Mouse (Mus musculus) fibroblast of lung, adult 2 months (primary cell): Measurements from ENCODE around the gene Pakap.

Source experiments
- DNase-seq: peaks from one replicate; pipeline ENCODE4 v3.0.0-alpha.2; 2011; ENCODE audit warnings: low read depth

Pakap gene

DNA sequence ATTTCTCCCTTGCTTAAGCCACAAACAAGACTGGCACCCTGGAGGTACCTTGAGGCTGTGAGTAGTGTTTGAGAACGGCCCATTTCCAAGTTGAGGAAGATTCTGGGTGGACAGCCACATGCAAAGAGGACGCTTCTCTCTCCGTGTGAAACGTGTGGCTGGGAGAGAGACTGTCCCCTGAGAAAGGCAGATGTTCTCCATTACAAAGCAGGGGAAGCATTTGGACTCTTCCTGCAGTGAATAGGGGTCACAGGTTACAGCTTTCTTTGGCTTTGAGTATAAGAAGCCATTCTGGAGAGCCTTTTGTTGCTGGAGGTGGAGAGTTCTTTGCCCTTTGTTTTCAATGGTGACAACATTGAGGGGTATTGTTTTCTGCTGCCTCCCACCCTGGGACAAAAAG lies 197.8 kb downstream of the Pakap start:
- DNase-seq, result no peak

DNA sequence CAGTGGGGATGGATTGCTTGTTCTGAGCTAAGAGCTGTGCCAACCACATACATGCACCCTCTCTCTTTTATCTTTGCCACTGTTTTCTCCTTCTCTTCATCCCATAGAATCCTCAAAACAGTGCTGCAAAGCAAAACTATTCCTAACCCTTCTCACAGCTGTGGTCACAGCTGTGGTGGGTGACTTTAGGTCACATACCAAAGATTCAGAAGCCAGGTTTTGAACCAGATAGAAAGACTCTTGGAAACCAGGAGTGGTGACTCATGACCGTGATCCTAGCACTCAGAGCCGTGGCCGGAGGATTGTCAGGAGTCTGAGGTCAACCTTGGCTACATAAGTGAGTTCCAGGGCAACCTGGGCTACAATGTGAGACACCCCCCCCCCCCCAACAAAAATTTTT lies 201.0 kb downstream of the Pakap start:
- no peak for DNase-seq

DNA sequence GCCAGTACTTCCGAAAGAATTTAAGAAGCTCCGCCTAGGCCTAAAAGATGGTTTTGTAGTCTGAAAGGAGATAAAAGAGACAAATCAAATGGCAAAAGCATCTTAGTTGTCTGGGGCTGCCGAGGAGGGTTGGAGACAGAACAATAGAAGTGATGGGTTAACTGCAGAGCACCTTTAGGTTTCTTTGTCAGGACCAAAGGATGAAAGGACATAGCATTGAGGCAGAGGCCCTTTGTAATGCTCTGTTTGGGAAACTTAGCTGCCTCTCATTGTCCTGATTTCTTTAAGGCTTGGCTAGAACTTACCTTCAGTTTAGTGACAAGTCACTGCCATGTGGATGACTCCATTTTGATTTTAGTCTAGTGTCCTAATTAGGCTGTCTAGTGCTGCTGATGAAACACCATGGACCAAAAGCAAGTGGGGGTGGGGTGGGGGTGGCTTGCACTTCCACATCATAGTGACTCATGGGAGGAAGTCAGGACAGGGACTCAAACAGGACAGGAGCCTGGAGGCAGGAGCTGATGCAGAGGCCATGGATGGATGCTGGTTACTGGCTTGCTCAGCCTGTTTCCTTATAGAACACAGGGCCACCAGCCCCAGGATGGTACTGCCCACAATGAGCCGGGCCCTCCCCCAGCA lies 202.3 kb downstream of the Pakap start:
- no peak for DNase-seq

DNA sequence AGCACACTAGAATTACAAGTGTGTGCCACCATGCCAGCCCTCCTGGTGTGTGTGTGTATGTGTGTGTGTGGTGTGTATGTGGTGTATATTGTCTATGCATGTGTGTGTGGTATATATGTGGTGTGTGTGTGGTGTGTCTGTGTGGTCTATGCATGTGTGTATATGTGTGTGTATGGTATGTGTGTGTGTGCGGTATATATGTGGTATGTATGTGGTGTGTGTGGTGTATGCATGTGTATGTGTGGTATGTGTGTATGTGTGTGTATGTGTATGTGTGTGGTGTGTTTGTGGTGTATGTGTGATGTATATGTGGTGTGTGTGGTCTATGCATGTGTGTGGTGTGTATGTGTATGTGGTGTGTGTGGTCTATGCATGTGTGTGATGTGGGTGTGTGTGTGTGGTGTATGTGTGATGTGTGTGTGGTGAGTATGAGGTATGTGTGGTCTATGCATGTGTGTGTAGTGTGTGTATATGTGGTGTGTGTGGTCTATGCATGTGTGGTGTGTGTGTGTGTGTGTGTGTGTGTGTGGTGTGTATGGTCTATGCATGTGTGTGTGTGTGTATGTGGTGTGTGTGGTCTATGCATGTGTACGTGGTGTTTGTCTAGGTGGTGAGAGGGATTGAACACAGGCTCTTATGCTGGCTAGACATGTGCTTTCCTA lies 203.7 kb downstream of the Pakap start:
- DNase-seq, result no peak

DNA sequence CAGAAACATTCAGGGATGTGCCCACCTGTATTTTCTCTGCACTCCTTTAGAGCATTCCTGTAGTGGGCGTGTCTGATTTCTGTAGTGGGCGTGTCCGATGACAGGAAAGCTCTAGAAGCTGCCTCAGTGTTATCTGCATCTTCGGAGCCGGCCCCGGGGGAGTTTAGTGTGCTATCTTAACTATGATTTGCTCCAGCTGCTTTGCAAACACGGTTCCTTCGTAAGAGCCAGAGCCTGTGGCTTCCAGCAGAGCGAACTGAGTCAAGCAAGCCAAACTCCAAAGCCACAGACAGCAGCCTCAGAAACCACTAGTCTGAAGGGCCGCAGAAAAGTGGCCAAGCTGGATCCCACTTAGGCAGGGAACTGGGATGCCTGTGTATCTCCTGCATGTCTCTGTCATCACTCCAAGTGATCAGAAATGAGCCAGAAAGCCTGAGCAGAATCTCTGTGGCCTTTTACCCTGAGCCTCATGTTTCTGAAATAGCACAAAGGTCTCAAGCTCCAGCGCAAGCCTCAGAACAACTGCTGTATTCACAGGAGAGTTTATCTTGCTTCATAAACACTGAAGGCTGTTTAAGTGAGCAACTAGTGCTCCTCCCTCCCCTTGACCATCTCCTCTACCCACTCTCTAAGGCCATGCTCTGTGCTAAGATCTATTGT lies 205.0 kb downstream of the Pakap start:
- DNase-seq, result no peak

DNA sequence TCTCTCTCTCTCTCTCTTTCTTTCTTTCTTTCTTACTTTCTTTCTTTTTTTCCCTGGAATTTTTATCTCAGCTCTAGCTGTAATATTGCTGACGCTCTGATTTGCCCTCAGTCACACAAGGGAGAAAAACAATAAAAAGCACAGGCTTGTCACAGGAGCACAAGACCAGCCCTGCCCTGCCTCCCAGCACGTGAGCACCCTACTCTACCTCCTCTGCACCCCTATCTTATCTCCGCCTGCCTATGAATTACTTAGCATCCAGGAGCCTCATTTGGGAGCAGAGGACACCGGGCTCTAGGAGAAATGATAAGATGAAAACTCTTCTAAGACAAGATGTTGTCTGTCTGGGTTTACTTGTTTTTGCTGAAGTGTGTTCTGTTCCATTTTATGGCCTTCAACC lies 206.5 kb downstream of the Pakap start:
- DNase-seq, result no peak

DNA sequence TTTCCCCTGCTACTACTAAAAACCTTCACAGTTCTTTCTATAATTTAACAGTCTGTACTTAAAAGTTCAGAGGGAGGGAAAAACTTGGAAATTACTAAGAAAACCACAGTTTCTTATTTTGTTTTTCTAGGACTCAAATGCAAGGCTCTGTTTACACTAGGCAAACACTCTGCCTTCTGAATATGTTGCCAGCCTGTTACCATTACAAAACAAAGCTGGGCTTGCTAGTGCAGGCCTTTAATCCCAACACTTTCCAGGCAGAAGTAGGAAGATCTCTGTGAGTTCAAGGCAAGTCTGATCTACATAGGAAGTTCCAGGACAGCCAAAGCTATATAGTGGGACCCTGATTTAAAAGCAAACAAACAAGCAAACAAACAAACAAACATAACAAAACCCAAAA lies 207.6 kb downstream of the Pakap start:
- DNase-seq, result no peak

DNA sequence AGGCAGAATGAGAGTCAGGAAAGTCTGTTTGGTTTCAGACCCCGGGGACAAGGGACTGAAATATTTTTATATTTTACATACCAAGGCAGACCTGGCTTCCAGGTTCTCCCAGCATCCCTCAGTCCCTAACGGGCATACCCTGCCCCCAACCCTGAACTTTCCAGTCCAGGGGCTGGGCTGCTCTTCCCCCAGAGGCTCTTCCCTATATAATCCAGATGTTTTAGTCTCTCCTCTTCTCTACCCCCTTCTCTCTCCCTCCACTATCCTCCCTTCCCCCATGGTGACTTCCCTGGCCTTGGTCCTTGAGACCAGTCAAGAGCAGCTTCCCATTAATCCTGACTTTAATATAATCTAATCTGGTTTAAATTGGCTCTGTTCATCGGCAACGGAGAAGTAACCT lies 212.4 kb downstream of the Pakap start:
- DNase-seq, result no peak

DNA sequence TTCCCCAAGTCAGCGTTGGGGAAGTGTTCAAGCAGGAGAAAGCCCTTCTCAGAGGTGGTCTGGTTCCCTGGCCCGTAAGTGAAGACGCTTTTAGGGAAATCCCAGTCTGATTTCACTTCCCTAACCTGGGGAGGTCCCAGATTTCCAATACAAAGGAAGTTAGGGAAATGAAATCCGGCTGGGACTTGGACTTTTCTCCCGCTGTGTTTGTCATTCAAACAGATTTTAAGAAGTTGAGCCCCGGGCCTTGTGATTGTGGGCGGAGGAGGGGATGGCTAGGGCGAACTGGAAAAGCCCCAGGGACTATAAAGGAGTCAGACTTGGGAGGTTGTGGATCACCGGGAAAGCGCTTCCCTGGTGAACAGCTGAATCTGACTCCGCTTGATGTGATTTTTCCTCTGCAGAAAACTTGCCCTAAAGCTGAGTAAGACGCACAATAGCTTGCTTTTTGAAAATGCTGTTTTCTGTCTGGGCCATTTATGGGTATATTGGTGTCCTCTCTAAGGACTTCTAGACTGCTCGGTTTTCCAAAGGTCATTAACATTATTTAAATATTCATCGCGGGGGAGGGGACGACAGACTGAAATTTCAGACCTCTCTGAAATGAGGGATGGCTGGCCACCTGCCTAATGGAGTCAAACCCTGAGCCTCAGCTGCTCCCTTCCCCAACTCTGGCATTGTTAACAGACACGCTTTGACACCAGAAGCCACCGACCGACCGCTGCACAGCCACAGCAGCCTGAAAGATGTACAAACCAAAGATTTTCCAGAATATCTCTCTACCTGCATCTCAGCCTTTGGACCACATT lies 213.1 kb downstream of the Pakap start:
- DNase-seq, result no peak

DNA sequence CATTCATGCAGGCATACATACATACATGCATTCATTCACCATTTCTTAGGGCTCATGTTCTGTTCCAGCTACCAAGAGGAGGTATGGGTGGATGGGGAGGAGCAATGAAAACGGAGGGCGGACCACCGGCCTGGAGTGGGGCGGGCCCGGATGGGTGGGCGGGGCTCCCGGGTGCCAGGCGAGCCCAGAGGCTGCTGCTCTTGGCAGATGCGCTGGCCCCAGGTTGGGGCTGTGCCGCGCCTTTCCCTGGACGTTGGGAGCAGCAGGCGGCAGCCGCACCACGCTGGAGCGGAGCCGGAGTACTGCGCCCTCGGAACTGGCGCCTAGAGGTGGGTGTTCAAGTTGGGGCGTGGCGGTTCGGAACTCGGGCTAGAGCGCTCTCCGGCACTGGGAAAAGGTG lies 214.0 kb downstream of the Pakap start:
- DNase-seq, result no peak

DNA sequence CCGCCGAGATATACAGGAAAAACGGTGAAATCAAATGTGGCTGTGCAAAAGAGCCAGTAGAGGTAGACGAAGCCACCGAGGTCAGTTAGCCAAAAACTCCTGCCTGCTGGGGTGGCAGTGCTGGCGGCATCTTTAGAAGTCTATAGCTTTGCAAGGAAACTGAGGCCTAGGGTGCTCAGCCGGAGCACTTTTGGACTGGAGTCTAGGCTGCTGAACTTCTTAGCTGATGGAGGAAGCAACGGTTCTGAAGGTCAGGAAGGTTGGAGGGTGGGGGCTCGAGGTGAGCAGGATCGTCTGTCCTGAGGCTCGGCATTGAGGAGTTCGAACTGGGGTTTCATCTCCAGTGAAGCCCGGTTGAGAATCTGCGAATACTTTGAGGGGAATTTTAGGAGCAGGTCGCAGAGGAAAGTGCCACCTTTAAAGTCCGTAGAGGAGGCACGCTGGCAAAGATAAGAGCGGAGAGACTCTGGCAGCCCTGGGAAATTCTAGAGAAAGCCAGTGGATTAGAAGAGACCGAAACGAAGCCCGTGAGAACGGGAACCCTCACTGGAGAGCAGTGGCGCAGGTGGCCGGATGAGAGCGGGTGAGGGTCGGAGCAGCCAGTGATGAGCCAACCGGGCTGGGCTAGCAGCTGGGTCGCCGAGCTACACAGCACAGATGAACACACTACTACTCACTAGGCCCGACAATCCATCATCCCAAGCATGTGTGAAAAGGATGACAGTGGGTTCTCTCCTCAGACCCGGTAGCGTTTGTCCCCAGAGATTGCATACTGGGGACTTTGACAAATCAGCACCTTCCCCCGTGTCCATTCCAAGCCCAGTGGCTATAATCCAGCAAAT lies 214.8 kb downstream of the Pakap start:
- no peak for DNase-seq

DNA sequence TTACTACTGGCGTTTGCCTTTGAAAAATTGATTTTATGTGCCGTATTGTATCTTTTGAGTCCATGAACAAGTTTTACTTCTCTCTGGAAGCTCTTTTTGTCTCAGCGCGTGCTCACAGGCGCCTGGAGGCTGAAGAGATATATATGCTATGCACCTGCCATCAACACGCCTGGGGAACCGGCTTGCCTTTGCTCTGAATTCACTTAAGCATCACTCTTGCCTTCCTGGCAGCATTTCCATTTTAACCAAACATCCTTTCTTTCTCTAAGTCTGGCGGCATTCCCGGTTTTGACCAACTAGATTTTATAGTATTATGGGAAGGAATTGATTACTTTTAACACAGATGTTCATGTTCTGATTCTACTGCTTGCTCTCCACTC lies 215.4 kb downstream of the Pakap start:
- DNase-seq, result no peak

DNA sequence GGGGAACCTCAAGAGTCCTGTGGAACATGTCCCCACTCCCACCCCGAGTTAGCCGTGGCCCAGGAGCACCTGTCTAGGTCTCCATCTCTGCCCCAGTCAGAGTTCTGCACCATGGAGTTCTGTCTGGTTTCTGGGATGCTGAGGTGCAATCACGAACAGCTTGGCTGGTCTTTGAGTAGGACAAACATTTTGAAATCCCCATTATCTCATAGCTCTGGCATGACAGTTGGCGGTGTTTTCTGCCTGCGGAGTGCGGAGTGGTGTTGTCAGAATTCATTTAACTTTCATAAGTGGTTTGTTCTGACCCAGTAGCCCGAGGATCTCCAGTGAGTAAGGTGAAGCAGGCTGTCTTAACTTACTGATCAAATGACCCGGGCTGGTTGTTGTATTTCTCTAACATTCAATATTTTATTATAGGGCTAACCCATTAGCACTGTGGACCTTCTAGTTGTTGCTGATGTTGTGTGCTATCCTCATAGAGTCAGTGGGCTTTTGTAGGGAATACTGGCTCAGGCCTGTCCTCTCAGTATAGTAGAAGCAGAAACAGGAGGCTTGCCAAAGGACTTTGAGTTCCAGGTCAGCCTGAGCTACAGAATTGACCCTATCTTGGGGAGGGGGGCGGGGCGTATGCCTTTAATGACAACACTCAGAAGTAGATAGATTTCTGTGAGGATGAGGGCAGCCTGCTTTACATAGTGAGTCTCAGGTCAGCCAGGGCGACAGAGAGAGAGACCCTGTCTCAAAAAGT lies 216.0 kb downstream of the Pakap start:
- peak; percentile 73 for DNase-seq

DNA sequence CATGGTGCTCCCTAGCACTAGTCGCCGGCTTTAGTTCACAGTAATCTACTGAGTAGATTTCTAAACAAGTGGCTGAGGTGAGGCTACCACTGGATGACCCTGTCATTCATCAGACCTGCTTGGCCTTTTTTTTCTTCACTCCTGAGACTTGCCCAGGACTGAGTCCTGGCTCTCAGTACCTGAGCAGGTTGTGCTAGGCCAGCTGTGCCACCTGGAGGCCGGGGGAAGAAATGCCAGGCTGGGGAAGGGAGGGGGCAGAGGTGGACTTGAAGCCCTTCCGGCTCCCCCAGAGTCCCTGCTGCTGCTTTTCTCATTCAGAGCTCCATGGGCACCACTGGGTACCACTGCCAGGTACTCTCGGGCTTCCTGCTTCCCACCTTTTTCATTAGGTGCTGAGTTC lies 220.7 kb downstream of the Pakap start:
- DNase-seq, result no peak

DNA sequence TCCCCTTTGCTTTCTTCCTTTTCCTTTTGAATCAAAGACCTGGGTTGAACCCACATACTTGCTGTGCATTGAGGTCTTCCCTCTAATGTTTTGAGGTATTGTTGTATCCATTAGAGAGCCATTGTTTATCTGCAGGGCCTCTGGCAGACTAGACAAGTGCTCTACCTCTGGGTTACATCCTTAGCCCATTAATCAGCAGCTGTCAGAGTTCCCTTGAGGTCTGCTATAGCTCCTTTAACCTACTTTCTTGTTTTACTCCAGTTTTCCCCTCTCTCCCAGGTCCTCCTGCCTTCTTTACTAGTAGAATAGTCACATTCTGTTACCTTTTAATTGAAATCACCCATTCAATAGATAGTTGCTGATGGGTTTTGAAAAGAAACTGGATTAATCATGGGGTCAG lies 221.1 kb downstream of the Pakap start:
- no peak for DNase-seq

DNA sequence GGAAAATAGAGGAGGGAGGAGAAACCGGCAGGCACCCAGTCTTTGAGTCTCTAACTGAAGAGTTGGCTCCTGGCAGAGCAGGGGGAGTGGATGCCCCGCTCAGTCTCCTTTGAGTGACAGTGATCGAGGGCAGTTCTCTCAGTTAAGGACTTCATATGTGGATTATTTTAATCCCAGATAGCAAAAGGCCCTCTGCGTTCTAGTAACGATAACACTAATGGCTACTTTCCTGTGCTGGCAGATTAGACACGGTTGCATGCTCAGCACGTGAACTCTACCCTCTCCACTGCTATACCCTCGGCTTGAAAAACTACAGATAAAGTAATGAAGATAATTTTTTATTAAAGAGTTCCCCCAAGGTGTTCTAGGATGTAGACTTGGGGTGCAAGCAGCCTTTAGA lies 226.0 kb downstream of the Pakap start:
- DNase-seq, result no peak

DNA sequence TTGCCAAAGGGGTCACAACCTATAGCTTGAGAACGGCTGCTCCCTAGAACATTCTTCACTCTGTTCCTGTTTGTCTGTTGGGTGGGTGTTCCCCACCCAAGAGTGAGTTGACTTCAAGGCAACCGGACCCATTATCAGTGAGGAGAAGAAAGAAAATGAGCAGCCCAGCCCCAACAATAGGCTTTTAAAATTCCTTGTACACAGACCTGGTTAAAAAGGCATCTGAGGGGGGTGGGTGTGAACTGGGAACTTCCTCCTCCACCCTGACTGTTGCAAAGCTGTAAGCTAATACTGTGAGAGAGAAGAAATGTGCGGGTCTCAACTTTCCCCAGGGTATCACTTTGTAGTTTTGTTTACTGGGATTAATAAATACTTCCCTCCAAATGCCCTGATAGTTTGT lies 226.6 kb downstream of the Pakap start:
- no peak for DNase-seq

DNA sequence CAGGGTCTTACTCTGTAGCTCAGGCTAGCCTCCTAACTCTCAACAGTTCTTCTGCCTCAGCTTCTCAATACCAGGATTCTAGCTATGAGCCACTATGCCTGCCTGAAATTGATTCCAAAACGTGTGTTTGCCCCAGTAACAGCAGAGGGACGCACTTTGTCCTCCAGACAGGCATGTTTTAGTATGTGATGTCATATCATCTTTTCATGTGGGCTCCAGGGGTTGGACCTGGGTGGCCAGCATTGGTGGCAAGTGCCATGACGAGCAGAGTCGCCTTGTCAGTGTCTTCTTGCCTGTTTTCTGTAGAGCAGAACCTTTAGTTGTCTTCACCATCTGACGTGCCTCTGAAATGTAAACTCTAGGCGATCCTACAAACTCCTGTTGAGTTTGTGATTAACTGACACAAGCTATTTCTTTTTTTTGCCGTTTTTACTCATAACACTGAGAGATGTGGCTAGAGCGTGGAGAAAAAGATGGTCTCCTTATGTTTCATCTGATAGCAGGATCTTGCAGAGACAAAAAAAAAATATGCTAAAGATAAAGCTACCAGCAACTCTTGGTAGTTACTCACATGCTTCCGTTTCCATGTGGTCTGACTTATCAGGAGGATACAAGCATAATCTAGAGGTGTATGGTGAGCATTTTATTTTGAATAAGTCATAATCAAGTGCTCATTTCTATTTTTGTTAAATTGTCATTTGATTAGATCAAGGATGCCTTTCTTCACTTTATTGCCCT lies 229.7 kb downstream of the Pakap start:
- no peak for DNase-seq

DNA sequence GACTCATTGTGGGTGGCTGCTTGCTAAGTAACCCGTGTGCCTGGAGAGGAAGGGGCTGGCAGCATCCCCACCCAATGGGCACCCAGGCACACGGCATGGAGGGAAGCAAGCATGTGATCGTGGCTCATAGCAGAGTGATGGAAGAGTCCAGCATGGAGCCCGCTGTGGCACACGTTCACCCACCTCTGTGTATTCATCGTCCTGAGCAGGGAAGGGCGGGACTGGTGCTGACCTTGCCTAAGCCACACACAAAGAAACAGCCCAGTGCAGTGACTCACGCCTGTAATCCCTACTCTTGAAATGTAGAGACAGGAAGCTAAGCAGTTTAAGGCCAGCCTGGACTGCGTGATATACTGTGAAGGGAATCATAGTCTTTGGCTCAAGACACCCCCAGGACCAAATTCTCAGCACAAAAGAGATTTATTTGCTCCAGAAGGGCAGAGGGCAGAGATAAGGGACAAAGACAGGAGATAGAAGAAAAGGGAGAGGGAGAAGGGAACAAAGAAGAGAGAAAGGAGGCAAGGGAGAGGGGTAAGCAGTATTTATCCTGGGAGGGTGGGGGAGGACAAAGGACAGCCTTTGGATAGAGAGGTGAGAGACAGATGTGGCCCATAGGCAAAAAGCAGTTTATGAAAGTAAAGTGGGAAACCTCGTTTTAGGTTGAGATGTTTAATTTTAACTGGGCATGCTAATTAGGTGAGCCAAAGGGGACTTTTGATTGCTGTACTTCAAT lies 230.5 kb downstream of the Pakap start:
- DNase-seq, result peak; percentile 82

DNA sequence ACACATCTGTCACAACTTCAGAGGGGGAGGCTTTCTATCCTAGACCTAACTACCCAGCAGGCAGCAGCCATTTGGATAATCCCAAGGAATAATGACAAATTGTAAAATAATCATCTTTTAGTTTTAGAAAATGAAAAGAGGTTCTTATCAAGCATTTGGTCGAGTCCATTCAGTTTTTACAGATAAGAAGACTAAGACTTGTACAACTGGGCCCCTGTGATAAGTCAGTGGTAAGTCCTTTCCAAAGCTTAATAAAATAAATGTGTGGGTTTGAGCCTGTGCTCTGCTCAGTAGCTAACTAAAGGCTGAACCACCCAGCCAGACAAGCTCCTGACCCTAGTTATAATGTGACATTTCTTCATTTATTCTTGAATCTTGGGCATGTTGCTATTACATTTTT lies 231.3 kb downstream of the Pakap start:
- no peak for DNase-seq
